Mouse (Mus musculus) embryonic fibroblast, embryonic 13.5 days (primary cell): ENCODE measurements around the gene Myo5a.

ENCODE experiments used
- CTCF ChIP-seq: IDR thresholded peaks from 2 replicates; pipeline ENCODE4 v1.5.1; 2011; ENCODE audit warnings: mild to moderate bottlenecking, control low read depth, low read length, moderate library complexity, borderline replicate concordance; ENCODE audit not compliant: insufficient read depth
- POLR2A ChIP-seq: IDR thresholded peaks from 2 replicates; pipeline ENCODE4 v1.6.1; 2011; ENCODE audit warnings: low read depth, mild to moderate bottlenecking, control low read depth, low read length, moderate library complexity

- TF ChIP-seq POLR2A (no peak), CTCF (no peak)
Observed at GRCm38 (mm10) chr9:75023150-75023894, 47.5 kb upstream of the Myo5a start.
